Mouse (Mus musculus): Measurements from ENCODE around the gene Nit2. TPM values are rescaled to one million over a fixed set of nuclear protein-coding genes. Genes with fewer than 3 reads are reported as not detected.
A peak's percentile ranks its signal among the peaks of the same experiment; 100 is the strongest.
"Not testable (repeated sequence)": the region's sequence is repeated elsewhere in the genome, so short reads cannot be mapped to it uniquely, and the experiment has no call there.

Nit2 gene
- polyA plus RNA-seq, 1 experiment from 2014 or later, result 50.3 TPM

- WGBS, result 98% methylated on average over 4 of the region's 4 CpGs
Measured at GRCm38 (mm10) chr16:57186618-57187017, 19.5 kb upstream of the Nit2 start.

GRCm38 (mm10) chr16:57182037-57182436, 14.9 kb upstream of the Nit2 start:
- Histone ChIP-seq H3K4me1 (replicated peaks; ENCODE audit: control insufficient read depth, insufficient read depth, low read length) (no peaks in the 10 kb centered on the region), H3K9me3 (ENCODE audit: control insufficient read depth, low read length) (no peaks in the 10 kb centered on the region), H3K4me3 (replicated peaks; ENCODE audit: low read length) (no peak overlapping the region), H3K36me3 (replicated peaks; ENCODE audit: control insufficient read depth, insufficient read depth) (peaks cover 72% of the 10 kb centered on the region), H3K27me3 (ENCODE audit: control insufficient read depth, insufficient read depth, low read length) (no peaks in the 10 kb centered on the region), H3K4me2 (replicated peaks) (no peak overlapping the region), H3K27ac (no peak overlapping the region), H3K9ac (no peak overlapping the region)
- 95% methylated on average over 5 of the region's 5 CpGs for WGBS
- DNase-seq (ENCODE audit: low spot score) (no peak), ATAC-seq (ENCODE audit: low FRiP score) (no peak)

More at GRCm38 (mm10) chr16:57186618-57187017, 19.5 kb upstream of the Nit2 start:
- Histone ChIP-seq H3K36me3 (replicated peaks; ENCODE audit: control insufficient read depth, insufficient read depth) (peaks cover 84% of the 10 kb centered on the region), H3K9ac (no peak overlapping the region), H3K27ac (no peak overlapping the region), H3K9me3 (ENCODE audit: control insufficient read depth, low read length) (no peaks in the 10 kb centered on the region), H3K4me2 (replicated peaks) (no peak overlapping the region), H3K4me1 (replicated peaks; ENCODE audit: control insufficient read depth, insufficient read depth, low read length) (no peaks in the 10 kb centered on the region), H3K4me3 (replicated peaks; ENCODE audit: low read length) (no peak overlapping the region), H3K27me3 (ENCODE audit: control insufficient read depth, insufficient read depth, low read length) (no peaks in the 10 kb centered on the region)
- DNase-seq (ENCODE audit: low spot score) (no peak), ATAC-seq (ENCODE audit: low FRiP score) (no peak)

- Histone ChIP-seq H3K4me3 (replicated peaks; ENCODE audit: low read length) (no peak overlapping the region), H3K27ac (no peak overlapping the region), H3K9ac (no peak overlapping the region), H3K4me2 (replicated peaks) (no peak overlapping the region), H3K4me1 (replicated peaks; ENCODE audit: control insufficient read depth, insufficient read depth, low read length) (no peaks in the 10 kb centered on the region), H3K27me3 (ENCODE audit: control insufficient read depth, insufficient read depth, low read length) (no peaks in the 10 kb centered on the region), H3K9me3 (ENCODE audit: control insufficient read depth, low read length) (no peaks in the 10 kb centered on the region), H3K36me3 (replicated peaks; ENCODE audit: control insufficient read depth, insufficient read depth) (peaks cover 68% of the 10 kb centered on the region)
- WGBS, result 85% methylated on average over 11 of the region's 11 CpGs
- no peak for DNase-seq (ENCODE audit: low spot score)
- ATAC-seq (ENCODE audit: low FRiP score), result no peak
Measured at GRCm38 (mm10) chr16:57181180-57181579, 14.0 kb upstream of the Nit2 start.

GRCm38 (mm10) chr16:57177664-57178063, 10.5 kb upstream of the Nit2 start:
- 91% methylated on average over 10 of the region's 10 CpGs for WGBS
- Histone ChIP-seq H3K4me1 (replicated peaks; ENCODE audit: control insufficient read depth, insufficient read depth, low read length) (no peaks in the 10 kb centered on the region), H3K4me2 (replicated peaks) (no peak overlapping the region), H3K27ac (no peak overlapping the region), H3K9me3 (ENCODE audit: control insufficient read depth, low read length) (no peaks in the 10 kb centered on the region), H3K9ac (no peak overlapping the region), H3K36me3 (replicated peaks; ENCODE audit: control insufficient read depth, insufficient read depth) (peaks cover 44% of the 10 kb centered on the region), H3K4me3 (replicated peaks; ENCODE audit: low read length) (no peak overlapping the region), H3K27me3 (ENCODE audit: control insufficient read depth, insufficient read depth, low read length) (no peaks in the 10 kb centered on the region)
- DNase-seq (ENCODE audit: low spot score), result no peak
- ATAC-seq (ENCODE audit: low FRiP score), result no peak

DNA sequence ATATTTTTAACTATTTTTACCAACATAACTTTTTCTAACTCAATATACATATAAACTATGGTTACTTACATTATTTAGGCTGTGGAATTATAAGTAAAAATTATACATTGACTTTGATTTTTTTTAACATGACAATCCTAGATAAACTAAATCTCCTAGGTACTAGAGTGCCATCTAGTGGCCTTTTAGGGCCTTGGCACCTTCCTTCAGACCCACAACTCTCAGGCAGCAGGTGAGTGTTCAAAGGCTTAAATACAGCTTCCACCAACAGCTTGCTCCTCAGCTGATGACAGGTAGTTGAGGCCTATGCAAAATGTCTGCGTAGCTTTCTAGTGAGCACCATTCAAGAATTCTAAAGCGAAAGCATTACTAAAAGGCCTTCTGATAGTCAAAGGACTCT, 10.1 kb upstream of the Nit2 start:
- Histone ChIP-seq H3K4me1 (replicated peaks; ENCODE audit: control insufficient read depth, insufficient read depth, low read length) (no peaks in the 10 kb centered on the region), H3K9me3 (ENCODE audit: control insufficient read depth, low read length) (no peaks in the 10 kb centered on the region), H3K4me3 (replicated peaks; ENCODE audit: low read length) (no peak overlapping the region), H3K9ac (no peak overlapping the region), H3K27ac (no peak overlapping the region), H3K4me2 (replicated peaks) (no peak overlapping the region), H3K27me3 (ENCODE audit: control insufficient read depth, insufficient read depth, low read length) (no peaks in the 10 kb centered on the region), H3K36me3 (replicated peaks; ENCODE audit: control insufficient read depth, insufficient read depth) (peaks cover 44% of the 10 kb centered on the region)
- no peak for ATAC-seq (ENCODE audit: low FRiP score)
- WGBS, result 68% methylated on average over 2 of the region's 2 CpGs
- DNase-seq (ENCODE audit: low spot score), result peak; percentile 76

DNA sequence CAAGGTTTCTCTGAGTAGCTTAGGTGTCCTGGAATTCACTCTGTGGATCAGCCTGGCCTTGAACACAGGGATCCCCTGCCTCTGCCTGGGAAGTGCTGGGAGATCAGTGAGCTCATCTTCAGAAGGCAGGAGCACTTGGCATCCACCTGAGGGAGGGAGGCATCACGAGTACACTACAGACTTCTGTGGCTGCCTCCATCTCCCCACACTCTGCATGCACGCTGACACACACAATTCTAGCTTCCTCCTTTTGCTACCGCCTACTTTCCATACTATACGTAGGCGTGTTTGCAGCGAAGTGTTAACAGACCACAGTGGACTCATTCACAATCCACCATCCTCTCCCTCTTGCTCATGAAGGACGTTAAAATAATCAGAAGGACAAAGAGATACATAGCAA, 9.1 kb upstream of the Nit2 start:
- ATAC-seq (ENCODE audit: low FRiP score) (no peak), DNase-seq (ENCODE audit: low spot score) (no peak)
- WGBS, result 95% methylated on average over 7 of the region's 7 CpGs
- Histone ChIP-seq H3K27ac (no peak overlapping the region), H3K4me1 (replicated peaks; ENCODE audit: control insufficient read depth, insufficient read depth, low read length) (no peaks in the 10 kb centered on the region), H3K27me3 (ENCODE audit: control insufficient read depth, insufficient read depth, low read length) (no peaks in the 10 kb centered on the region), H3K36me3 (replicated peaks; ENCODE audit: control insufficient read depth, insufficient read depth) (peaks cover 42% of the 10 kb centered on the region), H3K4me3 (replicated peaks; ENCODE audit: low read length) (no peak overlapping the region), H3K9me3 (ENCODE audit: control insufficient read depth, low read length) (no peaks in the 10 kb centered on the region), H3K9ac (no peak overlapping the region), H3K4me2 (replicated peaks) (no peak overlapping the region)

- H3K9ac ChIP-seq, result no peak overlapping the region
- no peaks in the 10 kb centered on the region for H3K9me3 ChIP-seq (ENCODE audit: control insufficient read depth, low read length)
- no peak overlapping the region for H3K4me3 ChIP-seq (replicated peaks; ENCODE audit: low read length)
- H3K36me3 ChIP-seq (replicated peaks; ENCODE audit: control insufficient read depth, insufficient read depth), result peaks cover 41% of the 10 kb centered on the region
- DNase-seq (ENCODE audit: low spot score) (no peak), ATAC-seq (ENCODE audit: low FRiP score) (no peak)
- no peak overlapping the region for H3K27ac ChIP-seq
- H3K27me3 ChIP-seq (ENCODE audit: control insufficient read depth, insufficient read depth, low read length), result no peaks in the 10 kb centered on the region
- no peaks in the 10 kb centered on the region for H3K4me1 ChIP-seq (replicated peaks; ENCODE audit: control insufficient read depth, insufficient read depth, low read length)
- WGBS, result 72% methylated on average over 2 of the region's 2 CpGs
- H3K4me2 ChIP-seq (replicated peaks), result no peak overlapping the region
Measured at GRCm38 (mm10) chr16:57175751-57176150, 8.6 kb upstream of the Nit2 start.

- not testable (repeated sequence) for H3K27ac ChIP-seq; ATAC-seq (ENCODE audit: low FRiP score); DNase-seq (ENCODE audit: low spot score); H3K9me3 ChIP-seq (ENCODE audit: control insufficient read depth, low read length); H3K9ac ChIP-seq; H3K4me1 ChIP-seq (replicated peaks; ENCODE audit: control insufficient read depth, insufficient read depth, low read length); H3K27me3 ChIP-seq (ENCODE audit: control insufficient read depth, insufficient read depth, low read length); H3K4me2 ChIP-seq (replicated peaks); H3K4me3 ChIP-seq (replicated peaks; ENCODE audit: low read length)
- H3K36me3 ChIP-seq (replicated peaks; ENCODE audit: control insufficient read depth, insufficient read depth), result peaks cover 47% of the 10 kb centered on the region
Measured at GRCm38 (mm10) chr16:57174480-57174879, 7.3 kb upstream of the Nit2 start.

- WGBS, result 92% methylated on average over 6 of the region's 6 CpGs
- Histone ChIP-seq H3K4me2 (replicated peaks) (no peak overlapping the region), H3K9me3 (ENCODE audit: control insufficient read depth, low read length) (no peaks in the 10 kb centered on the region), H3K27ac (no peak overlapping the region), H3K4me3 (replicated peaks; ENCODE audit: low read length) (no peak overlapping the region), H3K36me3 (replicated peaks; ENCODE audit: control insufficient read depth, insufficient read depth) (peaks cover 40% of the 10 kb centered on the region), H3K4me1 (replicated peaks; ENCODE audit: control insufficient read depth, insufficient read depth, low read length) (no peaks in the 10 kb centered on the region), H3K9ac (no peak overlapping the region), H3K27me3 (ENCODE audit: control insufficient read depth, insufficient read depth, low read length) (no peaks in the 10 kb centered on the region)
- no peak for DNase-seq (ENCODE audit: low spot score)
- ATAC-seq (ENCODE audit: low FRiP score), result no peak
Measured at GRCm38 (mm10) chr16:57171570-57171969, 4.4 kb upstream of the Nit2 start.

DNA sequence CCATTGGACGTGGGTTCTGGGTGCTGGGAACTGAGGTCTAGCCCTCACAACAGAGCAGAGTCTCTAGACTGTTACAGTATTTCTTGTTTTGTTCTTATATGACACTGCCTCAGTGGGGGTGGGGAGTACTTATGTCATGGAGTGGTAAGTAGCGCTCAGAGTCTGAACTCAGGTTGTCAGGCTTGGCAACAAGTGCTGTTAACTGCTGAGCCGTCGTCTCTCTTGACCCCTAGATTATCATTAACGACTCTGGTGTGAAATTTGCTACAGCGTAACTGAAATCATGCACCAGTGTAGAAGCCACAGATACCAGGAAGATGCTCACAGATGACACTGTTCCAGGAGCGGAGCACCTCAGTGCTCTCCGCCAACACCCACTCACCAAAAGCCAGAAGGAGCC, 4.0 kb upstream of the Nit2 start:
- DNase-seq (ENCODE audit: low spot score) (no peak), ATAC-seq (ENCODE audit: low FRiP score) (no peak)
- WGBS, result 94% methylated on average over 8 of the region's 8 CpGs
- no peak overlapping the region for H3K4me2 ChIP-seq (replicated peaks)
- H3K27ac ChIP-seq, result no peak overlapping the region
- H3K9ac ChIP-seq, result no peak overlapping the region
- no peaks in the 10 kb centered on the region for H3K27me3 ChIP-seq (ENCODE audit: control insufficient read depth, insufficient read depth, low read length)
- no peaks in the 10 kb centered on the region for H3K9me3 ChIP-seq (ENCODE audit: control insufficient read depth, low read length)
- H3K4me3 ChIP-seq (replicated peaks; ENCODE audit: low read length), result no peak overlapping the region
- H3K4me1 ChIP-seq (replicated peaks; ENCODE audit: control insufficient read depth, insufficient read depth, low read length), result no peaks in the 10 kb centered on the region
- peaks cover 37% of the 10 kb centered on the region for H3K36me3 ChIP-seq (replicated peaks; ENCODE audit: control insufficient read depth, insufficient read depth)

All from hindbrain, embryonic 14.5 days (tissue).